8 mouse cellular contexts compared by ENCODE assay signal in genomic region chr3:51358181-51358580, GRCm38 (mm10). TPM values are rescaled to one million over a fixed set of nuclear protein-coding genes. Genes with fewer than 3 reads are reported as not detected.
DNase-seq lines count a peak whose midpoint lies in the region; ATAC-seq and TF ChIP-seq lines count a peak whose summit lies in the region.

No protein-coding gene starts in this region.

- no peaks in the 10 kb centered on the region for H3K27me3 ChIP-seq in intestine, postnatal 0 days (replicated peaks; ENCODE audit: control insufficient read depth, insufficient read depth, low read length)
- peaks cover 7% of the 10 kb centered on the region; the same call in 1 of the 2 replicates for H3K27me3 ChIP-seq in limb, embryonic 12.5 days
- peaks cover 55% of the 10 kb centered on the region for H3K27me3 ChIP-seq in midbrain, embryonic 12.5 days

- TF ChIP-seq CTCF in intestine, postnatal 0 days (IDR thresholded peaks at IDR 0.05; ENCODE audit: low read depth): no peak

- peak overlapping the region; percentile 84; the same call in 1 of the 2 replicates for H3K27ac ChIP-seq in intestine, postnatal 0 days (ENCODE audit: low read depth, low read length)
- no peak overlapping the region for H3K27ac ChIP-seq in limb, embryonic 12.5 days
- no peak overlapping the region for H3K27ac ChIP-seq in midbrain, embryonic 12.5 days (replicated peaks)

- peaks cover 5% of the 10 kb centered on the region; the same call in 1 of the 2 replicates for H3K4me1 ChIP-seq in intestine, postnatal 0 days (replicated peaks; ENCODE audit: control insufficient read depth, insufficient read depth, low read length)
- H3K4me1 ChIP-seq in limb, embryonic 12.5 days (replicated peaks): no peaks in the 10 kb centered on the region; the same call in 1 of the 2 replicates
- peaks cover 9% of the 10 kb centered on the region; the same call in 1 of the 2 replicates for H3K4me1 ChIP-seq in midbrain, embryonic 12.5 days

- DNase-seq in frontal cortex, postnatal 14 days (ENCODE audit: low spot score in 2 of 2): peak; percentile 27 to 73
- peak; percentile 49 to 60 for DNase-seq in cerebellum, postnatal 25 days
- DNase-seq in gastrocnemius, postnatal 14 days: peak; percentile 36
- peak; percentile 70 to 84 for DNase-seq in spleen, adult 18-20 months

- no peak for ATAC-seq in frontal cortex, adult (ENCODE audit: low TSS enrichment)
- ATAC-seq in intestine, postnatal 0 days: peak; percentile 71
- ATAC-seq in limb, embryonic 12.5 days (ENCODE audit: insufficient number of reproducible peaks, insufficient read depth, low FRiP score, low TSS enrichment, low read depth): no peak
- ATAC-seq in midbrain, embryonic 12.5 days (ENCODE audit: low FRiP score, low read depth): peak; percentile 39; the same call in 1 of the 2 replicates

- intact Hi-C loops in gastrocnemius, postnatal 14 days (cut with DNase I; ENCODE audit: low total_unique reads): no loop called here

- peak overlapping the region; percentile 61 for H3K4me3 ChIP-seq in intestine, postnatal 0 days (ENCODE audit: low read depth, low read length)
- peak overlapping the region; percentile 58 for H3K4me3 ChIP-seq in limb, embryonic 12.5 days (replicated peaks)
- peak overlapping the region; percentile 46 for H3K4me3 ChIP-seq in midbrain, embryonic 12.5 days

- 1% methylated on average over 15 of the region's 15 CpGs for WGBS in intestine, postnatal 0 days
- WGBS in limb, embryonic 12.5 days: 1% methylated on average over 15 of the region's 15 CpGs
- WGBS in midbrain, embryonic 12.5 days: under 1% methylated on average over 15 of the region's 15 CpGs

- no peaks in the 10 kb centered on the region for H3K36me3 ChIP-seq in intestine, postnatal 0 days (ENCODE audit: control insufficient read depth, insufficient read depth)
- H3K36me3 ChIP-seq in limb, embryonic 12.5 days: no peaks in the 10 kb centered on the region
- H3K36me3 ChIP-seq in midbrain, embryonic 12.5 days: no peaks in the 10 kb centered on the region

- H3K4me2 ChIP-seq in intestine, postnatal 0 days (replicated peaks; ENCODE audit: low read depth): peak overlapping the region; percentile 87
- peak overlapping the region; percentile 80 for H3K4me2 ChIP-seq in limb, embryonic 12.5 days
- H3K4me2 ChIP-seq in midbrain, embryonic 12.5 days (replicated peaks): peak overlapping the region; percentile 55

- peak overlapping the region; percentile 66; the same call in 1 of the 2 replicates for H3K9ac ChIP-seq in intestine, postnatal 0 days (ENCODE audit: low read depth, low read length)
- no peak overlapping the region for H3K9ac ChIP-seq in limb, embryonic 12.5 days (replicated peaks)
- no peak overlapping the region for H3K9ac ChIP-seq in midbrain, embryonic 12.5 days (replicated peaks)

- no peaks in the 10 kb centered on the region for H3K9me3 ChIP-seq in intestine, postnatal 0 days (ENCODE audit: control insufficient read depth)
- no peaks in the 10 kb centered on the region for H3K9me3 ChIP-seq in limb, embryonic 12.5 days
- no peaks in the 10 kb centered on the region for H3K9me3 ChIP-seq in midbrain, embryonic 12.5 days

RNA-seq across cellular contexts. Expression of gene Elf2, which starts 17.7 kb away (rescaled TPM):
- total RNA-seq in gastrocnemius, postnatal 14 days (2021): 10 to 100 TPM; 43.5 to 43.6 TPM
- 38.6 and 40.7 TPM in 2 replicates for polyA plus RNA-seq in intestine, postnatal 0 days (2015; fragmentation: Nextera tagmentation; extraction: Ambion mirVana)
- 56.6 and 59.3 TPM in 2 replicates for polyA plus RNA-seq in limb, embryonic 12.5 days (2016; fragmentation: Nextera tagmentation; extraction: Ambion mirVana)
- 38.3 and 50.1 TPM in 2 replicates for polyA plus RNA-seq in midbrain, embryonic 12.5 days (2016; fragmentation: Nextera tagmentation; extraction: Ambion mirVana)

RNA-seq across cellular contexts. Expression of gene Mgarp, which starts 38.4 kb away (rescaled TPM):
- under 1 TPM; 0.24 to 0.29 TPM for total RNA-seq in gastrocnemius, postnatal 14 days (2021)
- 0.41 and 0.59 TPM in 2 replicates for polyA plus RNA-seq in intestine, postnatal 0 days (2015; fragmentation: Nextera tagmentation; extraction: Ambion mirVana)
- 3.8 and 4.8 TPM in 2 replicates for polyA plus RNA-seq in limb, embryonic 12.5 days (2016; fragmentation: Nextera tagmentation; extraction: Ambion mirVana)
- polyA plus RNA-seq in midbrain, embryonic 12.5 days (2016; fragmentation: Nextera tagmentation; extraction: Ambion mirVana): 11.7 and 19.2 TPM in 2 replicates

RNA-seq across cellular contexts. Expression of gene Ndufc1, which starts 50.6 kb away (rescaled TPM):
- total RNA-seq in gastrocnemius, postnatal 14 days (2021): 1,000 to 10,000 TPM; 1,012 to 1,143 TPM
- 1,384 and 1,395 TPM in 2 replicates for polyA plus RNA-seq in intestine, postnatal 0 days (2015; fragmentation: Nextera tagmentation; extraction: Ambion mirVana)
- polyA plus RNA-seq in limb, embryonic 12.5 days (2016; fragmentation: Nextera tagmentation; extraction: Ambion mirVana): 737 and 751 TPM in 2 replicates
- 707 and 785 TPM in 2 replicates for polyA plus RNA-seq in midbrain, embryonic 12.5 days (2016; fragmentation: Nextera tagmentation; extraction: Ambion mirVana)

RNA-seq across cellular contexts. Expression of gene Naa15, which starts 56.8 kb away (rescaled TPM):
- total RNA-seq in gastrocnemius, postnatal 14 days (2021): 10 to 100 TPM; 37.9 to 55.4 TPM
- 14.4 and 16.3 TPM in 2 replicates for polyA plus RNA-seq in intestine, postnatal 0 days (2015; fragmentation: Nextera tagmentation; extraction: Ambion mirVana)
- 60.5 and 60.6 TPM in 2 replicates for polyA plus RNA-seq in limb, embryonic 12.5 days (2016; fragmentation: Nextera tagmentation; extraction: Ambion mirVana)
- polyA plus RNA-seq in midbrain, embryonic 12.5 days (2016; fragmentation: Nextera tagmentation; extraction: Ambion mirVana): 70.7 and 75.8 TPM in 2 replicates

Comparison
In these comparisons a context has a peak if more than half of its experiments do, and no peak if none do; other contexts are left out.
1. ATAC-seq: peak in intestine, postnatal 0 days (single experiment) and midbrain, embryonic 12.5 days (single experiment); none in frontal cortex, adult (single experiment) and limb, embryonic 12.5 days (single experiment).
2. Peak in every context shown above with its lines, with median percentiles within 50 percentile points of each other: DNase-seq, H3K4me2 ChIP-seq and H3K4me3 ChIP-seq.